Mouse (Mus musculus) limb, embryonic 11.5 days (tissue): ENCODE results near the gene Scn2a. TPM values are rescaled to one million over a fixed set of nuclear protein-coding genes. Genes with fewer than 3 reads are reported as not detected.

Experiments used
- polyA plus RNA-seq: library from polyadenylated mRNA; unstranded; fragments of >200 nt; fragmentation: Nextera tagmentation; extraction: Ambion mirVana; gene quantifications from 2 replicates; pipeline ENCODE4 v1.2.1, GENCODE M21; 2014

Scn2a gene
- polyA plus RNA-seq, 1 experiment from 2014 or later: 3.3 TPM

Other genes starting within 250 kb of the Scn2a start
- 0.99 and 1.1 TPM in 2 replicates for gene Scn3a, start 53.1 kb upstream of the Scn2a start, polyA plus RNA-seq
- gene Csrnp3, start 225.0 kb downstream of the Scn2a start, polyA plus RNA-seq: 8.4 and 10.8 TPM in 2 replicates